Mouse (Mus musculus) layer of hippocampus, adult 2 months (tissue): Measurements from ENCODE around the gene Cpt1a. TPM values are rescaled to one million over a fixed set of nuclear protein-coding genes. Genes with fewer than 3 reads are reported as not detected.

Experiments
- DNase-seq, 2 experiments: peaks; one replicate each; pipeline ENCODE4 v3.0.0; 2022; ENCODE audit warnings: low spot score in 2 of 2
- H3K27ac ChIP-seq: fragments of 200-600 bp; 2 replicates; pipeline ENCODE4 v1.8.1; 2022
- H3K4me3 ChIP-seq: fragments of 200-600 bp; 2 replicates; pipeline ENCODE4 v1.8.1; 2022; ENCODE audit warnings: mild to moderate bottlenecking
- CTCF ChIP-seq: fragments of 200-600 bp; conservative IDR thresholded peaks from 2 replicates; pipeline ENCODE4 v1.8.1; 2022; ENCODE audit warnings: antibody characterized with exemption, mild to moderate bottlenecking, moderate library complexity
- total RNA-seq, 2 experiments: library from RNA; stranded (reverse); gene quantifications; 2 replicates each; pipeline ENCODE4 v1.2.3; 2021

Gene Cpt1a
- total RNA-seq, 2 experiments from 2014 or later: 24.8 to 26.3 TPM

- Histone ChIP-seq H3K4me3 (no peak overlapping the region), H3K27ac (no peak overlapping the region)
- no peak for TF ChIP-seq CTCF
- no peak for DNase-seq
These were observed 70.2 kb downstream of the Cpt1a start for GRCm38 (mm10) chr19:3392384-3392783.

GRCm38 (mm10) chr19:3394216-3394615 is 72.1 kb downstream of the Cpt1a start:
- no peak for TF ChIP-seq CTCF
- DNase-seq: no peak
- no peak overlapping the region for H3K27ac ChIP-seq
- no peak overlapping the region for H3K4me3 ChIP-seq

- Histone ChIP-seq H3K27ac (no peak overlapping the region), H3K4me3 (no peak overlapping the region)
- no peak for TF ChIP-seq CTCF
- DNase-seq: no peak
These were observed 77.9 kb downstream of the Cpt1a start for GRCm38 (mm10) chr19:3400057-3400456.

- no peak for DNase-seq
- no peak overlapping the region for H3K27ac ChIP-seq
- TF ChIP-seq CTCF: no peak
- no peak overlapping the region for H3K4me3 ChIP-seq
These were observed 79.4 kb downstream of the Cpt1a start for GRCm38 (mm10) chr19:3401504-3401903.

GRCm38 (mm10) chr19:3401943-3402342 is 79.8 kb downstream of the Cpt1a start:
- no peak overlapping the region for H3K27ac ChIP-seq
- no peak for DNase-seq
- no peak overlapping the region for H3K4me3 ChIP-seq
- no peak for TF ChIP-seq CTCF

- no peak for TF ChIP-seq CTCF
- no peak overlapping the region for H3K27ac ChIP-seq
- DNase-seq: no peak
- H3K4me3 ChIP-seq: no peak overlapping the region
These were observed 80.3 kb downstream of the Cpt1a start for GRCm38 (mm10) chr19:3402390-3402789.

- Histone ChIP-seq H3K4me3 (no peak overlapping the region), H3K27ac (no peak overlapping the region)
- no peak for TF ChIP-seq CTCF
- no peak for DNase-seq
These were observed 81.9 kb downstream of the Cpt1a start for GRCm38 (mm10) chr19:3404030-3404429.

- no peak for DNase-seq
- no peak for TF ChIP-seq CTCF
- Histone ChIP-seq H3K4me3 (no peak overlapping the region), H3K27ac (no peak overlapping the region)
These were observed 83.6 kb downstream of the Cpt1a start for GRCm38 (mm10) chr19:3405531-3406281.

- peak within 1 kb of the TSS; percentile 26; the same call in 1 of the 2 replicates for H3K4me3 ChIP-seq
These were observed 92.2 kb downstream of the Cpt1a start, which contains the start of gene Gal for GRCm38 (mm10) chr19:3414268-3414733. Gene Gal (minus strand): TSS chr19:3414544.

GRCm38 (mm10) chr19:3419251-3419650 is 97.1 kb downstream of the Cpt1a start:
- H3K27ac ChIP-seq: no peak overlapping the region
- peak; percentile 26 to 27 for DNase-seq
- no peak overlapping the region for H3K4me3 ChIP-seq
- TF ChIP-seq CTCF: peak; percentile 47

More at GRCm38 (mm10) chr19:3414268-3414733, 92.2 kb downstream of the Cpt1a start, which contains the start of gene Gal:
- DNase-seq: no peak
- TF ChIP-seq CTCF: no peak
- no peak within 1 kb of the TSS for H3K27ac ChIP-seq

- no peak overlapping the region for H3K4me3 ChIP-seq
- no peak for TF ChIP-seq CTCF
- H3K27ac ChIP-seq: no peak overlapping the region
- DNase-seq: no peak
These were observed 100.4 kb downstream of the Cpt1a start for GRCm38 (mm10) chr19:3422488-3422887.

- H3K27ac ChIP-seq: no peak overlapping the region
- no peak for DNase-seq
- TF ChIP-seq CTCF: no peak
- H3K4me3 ChIP-seq: no peak overlapping the region
These were observed 100.8 kb downstream of the Cpt1a start for GRCm38 (mm10) chr19:3422981-3423380.

- no peak overlapping the region for H3K4me3 ChIP-seq
- no peak overlapping the region for H3K27ac ChIP-seq
- no peak for TF ChIP-seq CTCF
- no peak for DNase-seq
These were observed 102.1 kb downstream of the Cpt1a start for GRCm38 (mm10) chr19:3424214-3424613.
